Mouse (Mus musculus): ENCODE results near the gene Vps50. TPM values are rescaled to one million over a fixed set of nuclear protein-coding genes. Genes with fewer than 3 reads are reported as not detected.

Gene Vps50
- 20.3 TPM in 2 replicates for polyA plus RNA-seq (2014; fragmentation: Nextera tagmentation; extraction: Ambion mirVana)

DNA sequence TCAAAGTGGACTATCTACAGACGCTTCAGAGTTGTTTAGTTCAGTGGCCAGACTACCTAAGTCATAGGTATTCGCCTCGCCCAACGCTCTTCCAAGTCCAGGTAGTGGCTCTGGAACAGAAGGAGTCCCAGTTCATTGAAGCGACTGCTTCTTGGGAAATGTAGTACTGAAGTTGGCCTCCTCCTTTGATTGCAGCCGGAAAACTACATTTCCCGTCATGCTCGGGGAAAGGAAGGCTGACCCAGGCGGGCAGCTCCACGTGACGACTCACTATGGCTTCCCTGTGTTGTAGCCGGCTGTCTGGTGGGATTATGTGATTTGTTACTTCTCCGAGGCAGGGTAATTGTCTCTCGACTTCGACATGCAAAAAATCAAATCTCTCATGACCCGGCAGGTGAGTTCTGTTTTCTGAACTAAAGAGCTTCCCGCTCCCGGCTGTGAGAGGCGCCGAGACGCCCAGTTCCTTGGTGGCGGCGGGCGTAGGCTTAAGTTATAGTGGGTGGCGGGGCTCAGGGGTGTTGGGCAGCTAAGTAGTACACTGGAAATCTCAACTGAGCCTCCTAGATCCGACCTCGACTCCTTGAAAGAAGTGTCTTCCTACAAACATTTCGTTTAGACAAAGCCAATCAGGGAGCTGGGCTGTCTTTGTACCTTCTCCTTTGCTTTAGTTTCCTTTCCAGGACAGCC lies at the start of gene Vps50, which contains the start of gene Hepacam2:
Gene Vps50 (plus strand): TSS at position 221 of the 687 bp plus-strand sequence.
Gene Hepacam2 (minus strand): TSS at position 137 of the 687 bp plus-strand sequence.
- H3K27ac ChIP-seq (replicated peaks in 1 of 2; ENCODE audit: control insufficient read depth in 1 of 2, insufficient read depth in 1 of 2, low read depth in 2 of 2, low read length in 2 of 2): no peak within 1 kb of the TSS
- peak within 1 kb of the TSS; percentile 83 for H3K9ac ChIP-seq (ENCODE audit: low read length)
- peak within 1 kb of the TSS; percentile 95 for H3K4me2 ChIP-seq (ENCODE audit: low read length)
- no peaks in the 10 kb centered on the region for H3K9me3 ChIP-seq (ENCODE audit: control insufficient read depth, low read length)
- H3K4me1 ChIP-seq (ENCODE audit: control insufficient read depth in 2 of 2, insufficient read depth in 2 of 2, low read length in 2 of 2): peaks cover 0 to 3% of the 10 kb centered on the region in 2 experiments; a peak in 1 of 4 replicates
- peak; percentile 97 for ATAC-seq (ENCODE audit: insufficient number of reproducible peaks, insufficient read depth, low FRiP score, low read depth)
- peak within 1 kb of the TSS; percentile 89 to 96 for H3K4me3 ChIP-seq (ENCODE audit: control insufficient read depth in 1 of 2, insufficient read depth in 1 of 2, low read depth in 1 of 2, low read length in 2 of 2)
- under 1% methylated on average over 28 of the region's 28 CpGs for WGBS
- no peaks in the 10 kb centered on the region for H3K27me3 ChIP-seq (ENCODE audit: control insufficient read depth, insufficient read depth, low read length)
- no peaks in the 10 kb centered on the region for H3K36me3 ChIP-seq (ENCODE audit: control insufficient read depth, insufficient read depth, low read length)

DNA sequence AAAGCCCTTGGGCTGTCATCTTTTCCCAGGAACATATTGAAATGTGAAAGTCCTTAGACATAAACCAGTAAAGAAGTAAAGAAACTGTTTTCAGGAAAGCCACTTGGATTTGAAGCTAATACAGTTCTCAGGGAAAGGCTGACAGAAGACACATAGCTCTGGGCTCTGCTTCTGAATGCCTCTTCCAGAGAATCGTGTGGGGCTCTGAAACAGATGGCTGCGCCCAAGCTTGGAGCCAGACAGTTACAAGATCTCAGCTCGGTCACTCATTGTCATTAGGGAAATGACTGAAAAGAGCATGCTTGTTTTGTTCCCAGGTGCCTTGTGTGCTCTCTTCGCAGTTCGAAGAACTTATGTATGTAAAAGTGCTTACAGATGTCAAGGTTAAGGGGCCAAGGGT lies 43.8 kb upstream of the Vps50 start:
- H3K36me3 ChIP-seq (ENCODE audit: control insufficient read depth, insufficient read depth, low read length): no peaks in the 10 kb centered on the region
- no peak overlapping the region for H3K27ac ChIP-seq (replicated peaks in 1 of 2; ENCODE audit: control insufficient read depth in 1 of 2, insufficient read depth in 1 of 2, low read depth in 2 of 2, low read length in 2 of 2)
- H3K9ac ChIP-seq (ENCODE audit: low read length): no peak overlapping the region
- H3K27me3 ChIP-seq (ENCODE audit: control insufficient read depth, insufficient read depth, low read length): no peaks in the 10 kb centered on the region
- H3K9me3 ChIP-seq (ENCODE audit: control insufficient read depth, low read length): no peaks in the 10 kb centered on the region
- H3K4me3 ChIP-seq (ENCODE audit: control insufficient read depth in 1 of 2, insufficient read depth in 1 of 2, low read depth in 1 of 2, low read length in 2 of 2): no peak overlapping the region
- no peaks in the 10 kb centered on the region for H3K4me1 ChIP-seq (ENCODE audit: control insufficient read depth in 2 of 2, insufficient read depth in 2 of 2, low read length in 2 of 2)
- no peak for ATAC-seq (ENCODE audit: insufficient number of reproducible peaks, insufficient read depth, low FRiP score, low read depth)
- no peak overlapping the region for H3K4me2 ChIP-seq (ENCODE audit: low read length)
- 59% methylated on average over 5 of the region's 5 CpGs for WGBS

- 65% methylated on average over 11 of the region's 11 CpGs for WGBS
- Histone ChIP-seq H3K4me1 (ENCODE audit: control insufficient read depth in 2 of 2, insufficient read depth in 2 of 2, low read length in 2 of 2) (no peaks in the 10 kb centered on the region), H3K4me3 (ENCODE audit: control insufficient read depth in 1 of 2, insufficient read depth in 1 of 2, low read depth in 1 of 2, low read length in 2 of 2) (no peak overlapping the region), H3K27me3 (ENCODE audit: control insufficient read depth, insufficient read depth, low read length) (no peaks in the 10 kb centered on the region), H3K27ac (replicated peaks in 1 of 2; ENCODE audit: control insufficient read depth in 1 of 2, insufficient read depth in 1 of 2, low read depth in 2 of 2, low read length in 2 of 2) (no peak overlapping the region), H3K36me3 (ENCODE audit: control insufficient read depth, insufficient read depth, low read length) (no peaks in the 10 kb centered on the region), H3K9ac (ENCODE audit: low read length) (no peak overlapping the region), H3K9me3 (ENCODE audit: control insufficient read depth, low read length) (no peaks in the 10 kb centered on the region), H3K4me2 (ENCODE audit: low read length) (no peak overlapping the region)
- ATAC-seq (ENCODE audit: insufficient number of reproducible peaks, insufficient read depth, low FRiP score, low read depth): no peak
Measured at GRCm38 (mm10) chr6:3455944-3456536, 42.1 kb upstream of the Vps50 start.

GRCm38 (mm10) chr6:3463026-3463425 lies 35.2 kb upstream of the Vps50 start:
- Histone ChIP-seq H3K4me1 (ENCODE audit: control insufficient read depth in 2 of 2, insufficient read depth in 2 of 2, low read length in 2 of 2) (no peaks in the 10 kb centered on the region), H3K9ac (ENCODE audit: low read length) (no peak overlapping the region), H3K4me3 (ENCODE audit: control insufficient read depth in 1 of 2, insufficient read depth in 1 of 2, low read depth in 1 of 2, low read length in 2 of 2) (no peak overlapping the region), H3K36me3 (ENCODE audit: control insufficient read depth, insufficient read depth, low read length) (no peaks in the 10 kb centered on the region), H3K27ac (replicated peaks in 1 of 2; ENCODE audit: control insufficient read depth in 1 of 2, insufficient read depth in 1 of 2, low read depth in 2 of 2, low read length in 2 of 2) (no peak overlapping the region), H3K4me2 (ENCODE audit: low read length) (no peak overlapping the region), H3K27me3 (ENCODE audit: control insufficient read depth, insufficient read depth, low read length) (no peaks in the 10 kb centered on the region), H3K9me3 (ENCODE audit: control insufficient read depth, low read length) (no peaks in the 10 kb centered on the region)
- ATAC-seq (ENCODE audit: insufficient number of reproducible peaks, insufficient read depth, low FRiP score, low read depth): no peak
- 69% methylated on average over 6 of the region's 6 CpGs for WGBS

DNA sequence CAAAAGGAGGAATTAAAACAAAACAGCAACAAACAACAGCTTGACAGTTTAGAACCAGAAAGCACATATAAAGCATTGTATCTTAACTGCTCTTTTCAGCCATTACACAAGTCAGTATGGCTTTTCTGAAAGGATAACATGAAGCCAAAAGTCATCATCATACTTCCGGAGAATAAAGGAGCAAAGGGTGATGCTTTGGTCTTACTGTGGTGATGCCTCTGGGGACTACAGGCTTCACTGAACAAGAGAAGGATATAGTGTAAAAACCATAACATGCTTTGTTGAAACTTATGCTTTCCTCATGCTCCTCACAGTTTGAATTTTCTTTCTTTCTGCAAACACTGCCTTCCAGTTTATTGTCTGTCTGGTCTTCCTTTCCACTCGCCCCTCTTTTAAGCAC lies 34.6 kb upstream of the Vps50 start:
- Histone ChIP-seq H3K9ac (ENCODE audit: low read length) (no peak overlapping the region), H3K4me3 (ENCODE audit: control insufficient read depth in 1 of 2, insufficient read depth in 1 of 2, low read depth in 1 of 2, low read length in 2 of 2) (no peak overlapping the region), H3K4me2 (ENCODE audit: low read length) (no peak overlapping the region), H3K27ac (replicated peaks in 1 of 2; ENCODE audit: control insufficient read depth in 1 of 2, insufficient read depth in 1 of 2, low read depth in 2 of 2, low read length in 2 of 2) (no peak overlapping the region), H3K27me3 (ENCODE audit: control insufficient read depth, insufficient read depth, low read length) (no peaks in the 10 kb centered on the region), H3K36me3 (ENCODE audit: control insufficient read depth, insufficient read depth, low read length) (no peaks in the 10 kb centered on the region), H3K4me1 (ENCODE audit: control insufficient read depth in 2 of 2, insufficient read depth in 2 of 2, low read length in 2 of 2) (no peaks in the 10 kb centered on the region), H3K9me3 (ENCODE audit: control insufficient read depth, low read length) (no peaks in the 10 kb centered on the region)
- 79% methylated on average over 2 of the region's 2 CpGs for WGBS
- ATAC-seq (ENCODE audit: insufficient number of reproducible peaks, insufficient read depth, low FRiP score, low read depth): no peak

DNA sequence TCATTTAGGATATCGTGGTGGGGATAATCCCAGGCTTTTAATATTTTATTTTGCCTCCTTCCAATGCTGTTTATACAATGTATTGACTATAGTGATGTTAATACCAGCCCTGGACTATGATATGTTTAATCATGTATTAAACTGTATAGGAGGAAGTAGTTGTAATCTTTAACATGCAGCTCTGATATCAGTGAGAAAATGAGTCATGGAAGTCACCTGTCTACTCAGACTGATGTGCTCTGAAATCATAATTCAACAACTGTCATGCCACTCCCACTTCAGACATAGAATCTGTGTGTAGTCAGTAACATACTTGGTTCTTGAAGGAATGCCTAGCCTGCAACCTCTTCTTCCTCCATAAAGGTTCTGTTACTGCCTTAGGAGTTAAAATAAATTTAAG lies 29.6 kb upstream of the Vps50 start:
- Histone ChIP-seq H3K36me3 (ENCODE audit: control insufficient read depth, insufficient read depth, low read length) (no peaks in the 10 kb centered on the region), H3K4me3 (ENCODE audit: control insufficient read depth in 1 of 2, insufficient read depth in 1 of 2, low read depth in 1 of 2, low read length in 2 of 2) (no peak overlapping the region), H3K27ac (replicated peaks in 1 of 2; ENCODE audit: control insufficient read depth in 1 of 2, insufficient read depth in 1 of 2, low read depth in 2 of 2, low read length in 2 of 2) (no peak overlapping the region), H3K27me3 (ENCODE audit: control insufficient read depth, insufficient read depth, low read length) (no peaks in the 10 kb centered on the region), H3K4me1 (ENCODE audit: control insufficient read depth in 2 of 2, insufficient read depth in 2 of 2, low read length in 2 of 2) (no peaks in the 10 kb centered on the region), H3K4me2 (ENCODE audit: low read length) (no peak overlapping the region), H3K9ac (ENCODE audit: low read length) (no peak overlapping the region), H3K9me3 (ENCODE audit: control insufficient read depth, low read length) (no peaks in the 10 kb centered on the region)
- ATAC-seq (ENCODE audit: insufficient number of reproducible peaks, insufficient read depth, low FRiP score, low read depth): no peak
- WGBS: 50% methylated on average over 1 of the region's 1 CpGs

- Histone ChIP-seq H3K4me3 (ENCODE audit: control insufficient read depth in 1 of 2, insufficient read depth in 1 of 2, low read depth in 1 of 2, low read length in 2 of 2) (no peak overlapping the region), H3K4me1 (ENCODE audit: control insufficient read depth in 2 of 2, insufficient read depth in 2 of 2, low read length in 2 of 2) (no peaks in the 10 kb centered on the region), H3K27me3 (ENCODE audit: control insufficient read depth, insufficient read depth, low read length) (no peaks in the 10 kb centered on the region), H3K4me2 (ENCODE audit: low read length) (no peak overlapping the region), H3K9ac (ENCODE audit: low read length) (no peak overlapping the region), H3K36me3 (ENCODE audit: control insufficient read depth, insufficient read depth, low read length) (no peaks in the 10 kb centered on the region), H3K9me3 (ENCODE audit: control insufficient read depth, low read length) (no peaks in the 10 kb centered on the region), H3K27ac (replicated peaks in 1 of 2; ENCODE audit: control insufficient read depth in 1 of 2, insufficient read depth in 1 of 2, low read depth in 2 of 2, low read length in 2 of 2) (no peak overlapping the region)
- WGBS: 67% methylated on average over 2 of the region's 2 CpGs
- no peak for ATAC-seq (ENCODE audit: insufficient number of reproducible peaks, insufficient read depth, low FRiP score, low read depth)
Measured at GRCm38 (mm10) chr6:3470706-3471105, 27.5 kb upstream of the Vps50 start.
